Mouse (Mus musculus): Measurements from ENCODE around the gene Ptar1.

The Ptar1 gene

DNA sequence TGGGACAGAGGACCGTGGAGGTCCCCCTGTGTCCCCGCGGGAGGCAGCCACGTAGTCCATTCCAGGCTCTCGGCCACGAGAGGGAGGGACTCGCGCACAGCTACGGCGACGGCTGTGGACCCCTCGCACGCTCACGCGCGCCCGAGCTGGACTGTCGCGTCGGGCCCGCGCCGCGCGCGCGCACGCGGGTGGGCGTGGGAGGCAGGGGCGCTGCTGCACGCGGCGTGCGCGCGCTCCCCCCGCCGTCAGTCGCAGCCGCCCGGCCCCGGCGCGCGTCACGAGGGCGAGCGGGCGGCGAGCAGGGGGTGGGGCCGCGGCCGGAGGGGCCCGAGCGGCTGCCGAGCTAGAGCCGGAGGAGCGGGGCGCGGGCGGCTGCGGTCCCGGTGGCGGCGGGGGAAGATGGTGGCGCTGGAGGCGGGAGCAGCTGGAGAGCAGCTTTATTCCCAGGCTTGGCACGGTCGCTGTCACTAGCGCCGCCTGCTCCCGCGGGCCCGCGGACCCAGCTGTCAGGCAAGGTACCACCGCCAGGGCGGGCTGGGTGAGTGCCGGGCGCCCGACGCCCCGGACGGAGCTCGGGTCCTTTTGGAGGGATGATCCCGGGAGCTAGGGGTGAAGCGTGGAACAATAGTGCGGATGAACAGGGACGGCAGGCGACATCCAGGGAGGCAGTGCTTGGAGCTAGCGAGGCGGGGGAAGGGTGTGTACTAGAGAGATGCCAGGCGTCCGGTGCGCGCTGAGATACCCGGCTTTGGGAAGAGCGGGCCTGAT, 71.5 kb downstream of the Ptar1 start, which contains the start of gene Apba1:
TSS of gene Apba1 (plus strand) at position 334 of the 768 bp plus-strand sequence.
- peak; percentile 57 for DNase-seq (ENCODE audit: low read depth)

DNA sequence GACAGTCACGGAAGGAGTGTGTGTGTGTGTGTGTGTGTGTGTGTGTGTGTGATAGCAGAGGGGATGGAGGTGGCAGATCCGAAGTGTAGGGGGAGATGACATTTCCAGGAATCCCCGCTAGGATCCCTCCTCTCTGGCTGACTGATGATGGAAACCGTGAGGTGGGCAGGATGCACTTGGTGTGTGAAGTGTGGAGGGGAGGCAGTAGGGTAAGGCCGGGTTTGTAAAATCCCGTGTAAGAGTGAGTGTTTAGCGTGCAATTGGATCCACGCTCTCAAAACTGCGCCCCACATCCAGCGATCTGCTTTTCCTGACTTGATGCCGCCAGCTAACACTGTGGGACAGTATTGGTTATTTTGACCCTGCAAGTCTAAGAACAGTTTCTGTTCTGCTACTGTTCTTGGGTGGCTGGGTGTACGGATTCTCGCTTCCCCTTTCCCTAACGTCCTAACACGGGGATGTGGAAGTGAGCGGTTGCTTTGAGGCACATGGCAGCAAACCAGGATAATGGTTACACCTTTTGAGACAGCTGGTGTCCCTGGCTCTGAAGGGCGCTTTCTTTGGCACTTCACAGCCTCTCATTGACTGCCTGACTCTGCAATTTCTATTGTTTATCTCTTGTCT, 72.2 kb downstream of the Ptar1 start:
- peak; percentile 21 for DNase-seq (ENCODE audit: low read depth)

DNA sequence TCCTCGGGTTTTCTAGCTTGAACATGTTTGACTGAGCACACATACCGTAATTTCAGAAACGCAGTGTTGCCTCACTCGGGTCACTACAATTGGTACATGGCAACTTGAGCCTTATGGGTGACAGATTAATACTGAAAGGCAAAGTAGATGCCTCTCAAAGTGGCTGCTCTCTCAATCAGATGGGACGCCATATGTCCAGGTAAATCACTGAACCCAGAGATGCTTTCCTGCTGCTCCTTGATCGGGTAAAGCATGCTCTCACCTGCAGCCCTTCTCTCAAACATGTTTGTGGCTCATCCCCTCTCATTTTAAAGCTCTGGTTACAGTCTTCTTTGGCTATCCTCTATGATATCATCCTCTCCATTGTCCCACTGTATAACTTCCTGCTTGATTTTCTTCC, 76.1 kb downstream of the Ptar1 start:
- no peak for DNase-seq (ENCODE audit: low read depth)

DNA sequence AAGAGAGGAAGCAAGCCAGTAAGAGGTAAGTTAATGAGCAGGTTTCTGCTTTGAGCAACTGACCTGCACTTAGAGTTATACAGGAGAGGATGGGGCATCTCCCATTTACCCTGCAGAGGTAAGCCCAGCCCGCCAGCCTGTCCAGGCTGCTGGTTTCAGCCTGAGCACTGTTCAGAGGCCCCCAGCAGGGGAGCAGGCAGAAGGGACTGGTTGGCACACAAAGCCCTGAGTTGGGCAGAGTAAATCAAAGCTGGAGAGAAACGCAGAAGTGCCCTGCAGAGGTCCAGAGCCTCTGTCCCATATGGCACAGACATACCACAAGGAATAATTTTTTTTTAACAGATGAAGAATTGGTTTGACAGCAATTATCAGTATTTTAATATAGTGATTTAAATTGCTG, 76.8 kb downstream of the Ptar1 start:
- DNase-seq (ENCODE audit: low read depth): no peak

DNA sequence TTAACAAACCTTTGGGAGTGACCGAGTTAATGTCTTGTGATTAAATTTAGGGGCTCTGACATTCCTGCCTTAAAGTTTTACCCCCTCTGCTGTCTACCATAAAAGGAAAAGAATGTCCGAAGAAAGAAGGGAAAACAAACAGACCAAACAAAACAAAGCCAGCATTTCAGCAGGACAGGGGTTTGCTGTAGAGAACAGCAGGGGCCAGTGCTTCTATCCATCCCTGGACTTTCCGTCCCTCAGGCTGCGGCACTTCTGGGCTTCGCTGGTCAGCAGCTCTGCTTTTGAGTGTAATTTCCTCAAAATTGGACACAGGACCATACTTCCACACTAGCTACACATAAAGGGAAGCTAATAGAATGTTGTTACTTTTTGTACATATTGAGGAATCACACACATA, 81.6 kb downstream of the Ptar1 start:
- DNase-seq (ENCODE audit: low read depth): no peak

DNA sequence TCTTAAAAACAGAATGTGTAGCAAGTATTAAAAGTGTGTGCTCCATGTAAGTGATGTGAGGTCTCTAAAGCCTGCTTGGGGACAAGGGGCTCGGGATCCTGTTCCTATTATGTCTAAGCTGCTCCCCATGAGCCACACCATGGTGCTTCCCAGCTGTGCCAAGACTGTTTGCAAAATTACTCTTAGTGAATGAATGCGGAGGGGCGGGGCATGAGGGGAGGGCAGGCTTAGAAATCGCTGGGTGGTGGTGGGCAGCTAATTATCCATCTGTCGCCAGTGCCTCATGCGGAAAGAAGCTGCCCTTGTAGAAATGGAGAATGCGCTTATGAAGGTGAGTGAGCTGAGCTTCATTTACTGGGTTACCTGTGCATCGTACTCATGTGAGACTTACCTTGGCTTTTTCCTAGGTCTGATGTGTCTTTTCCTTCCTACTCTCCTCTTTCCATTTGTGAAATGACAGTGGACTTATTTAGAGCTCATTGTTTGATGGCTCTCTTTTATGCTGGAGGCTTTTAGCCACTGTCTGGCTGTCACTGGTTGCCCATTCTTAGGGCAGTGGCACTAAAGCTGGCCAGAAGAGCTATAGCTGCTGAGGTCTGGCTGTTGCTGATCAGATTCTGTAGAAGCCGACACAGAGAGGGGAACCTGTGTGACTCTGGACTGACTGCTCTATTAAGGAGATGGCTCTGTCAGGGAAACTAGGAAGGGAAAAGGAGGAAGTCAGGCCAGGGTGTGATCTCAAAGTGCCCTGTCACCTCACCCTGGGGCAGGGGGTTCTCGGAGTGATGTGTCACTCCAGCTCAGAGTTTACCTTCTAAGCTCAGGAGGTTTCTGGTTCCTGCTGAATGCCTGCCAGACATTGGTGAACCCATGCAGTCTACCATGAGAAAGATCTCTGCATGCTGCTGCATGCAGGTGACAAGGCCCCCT, 83.5 kb downstream of the Ptar1 start:
- DNase-seq (ENCODE audit: low read depth): no peak

DNA sequence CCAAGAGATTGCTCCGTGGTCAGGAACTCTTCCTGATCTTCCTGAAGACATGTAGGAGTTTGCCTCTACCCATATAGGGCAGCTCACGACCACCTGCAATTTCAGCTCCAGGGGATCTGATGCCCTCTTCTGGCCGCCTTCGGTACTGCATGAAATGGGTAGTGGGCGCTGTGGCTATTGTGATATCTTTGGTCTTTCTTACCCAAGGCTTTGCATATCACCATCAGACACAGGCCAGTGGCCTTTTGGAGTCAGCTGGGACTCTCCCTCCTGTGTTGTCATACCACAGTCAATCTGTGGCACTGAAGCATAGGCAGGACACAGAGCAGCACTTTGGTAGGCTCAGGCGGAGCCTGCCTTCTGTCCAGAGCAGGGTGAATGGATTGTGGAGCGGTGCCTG, 84.7 kb downstream of the Ptar1 start:
- DNase-seq (ENCODE audit: low read depth): peak; percentile 26

DNA sequence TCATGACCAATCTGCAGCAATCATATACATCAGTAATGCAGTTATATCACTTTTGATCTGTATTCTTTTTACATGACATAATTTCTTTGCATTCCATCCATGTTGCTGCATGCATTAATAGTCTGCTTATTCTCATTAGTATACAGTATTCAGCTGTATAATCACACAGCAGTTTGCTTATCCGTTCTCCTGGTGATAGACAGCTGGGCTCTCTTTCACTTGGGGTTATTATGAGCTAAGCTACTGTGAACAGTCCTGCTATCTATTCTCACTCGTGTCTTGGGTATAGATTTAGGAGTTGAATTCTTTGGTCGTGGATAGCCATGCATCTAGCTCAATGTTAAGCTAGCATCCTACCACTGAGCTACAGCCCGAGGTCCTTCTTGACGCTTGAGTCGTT, 88.1 kb downstream of the Ptar1 start:
- no peak for DNase-seq (ENCODE audit: low read depth)

DNA sequence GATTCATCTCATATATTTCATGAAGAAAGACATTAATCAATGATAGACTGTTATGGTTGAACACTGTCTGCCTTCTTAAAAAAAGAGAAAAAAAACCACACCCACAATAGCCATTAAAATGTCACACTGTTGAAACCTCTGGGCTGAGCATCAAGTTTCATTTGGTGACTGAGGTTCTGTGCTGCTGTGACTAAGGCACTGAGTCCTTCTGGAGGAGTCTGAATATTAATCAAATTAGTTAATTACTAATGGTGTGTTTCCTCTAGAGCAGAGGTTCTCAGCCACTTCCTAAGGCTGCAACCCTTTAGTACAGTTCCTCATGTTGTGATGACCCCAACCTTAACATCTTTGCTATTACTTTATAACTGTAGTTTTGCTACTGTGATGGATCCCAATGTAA, 91.9 kb downstream of the Ptar1 start:
- no peak for DNase-seq (ENCODE audit: low read depth)

DNA sequence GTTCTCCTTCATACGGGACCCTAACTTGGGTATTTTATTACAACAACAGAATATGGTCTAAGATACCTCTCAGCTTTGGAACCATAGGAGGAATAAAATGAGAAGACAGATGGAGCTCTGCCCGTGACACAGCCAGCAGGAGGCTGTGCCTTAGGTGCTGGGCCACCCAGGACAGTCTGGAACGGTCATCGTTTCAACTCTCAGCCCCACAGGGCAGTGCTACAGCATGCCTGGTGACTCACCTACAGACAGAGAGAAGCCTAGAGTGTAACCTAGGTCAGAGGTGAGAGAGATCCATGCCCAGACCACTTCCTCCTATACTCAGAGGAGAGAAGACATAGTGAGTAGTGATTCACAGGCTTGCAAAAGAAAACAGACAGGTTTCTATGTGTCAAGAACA, 92.9 kb downstream of the Ptar1 start:
- DNase-seq (ENCODE audit: low read depth): no peak

Measured in induced T-regulatory cell, adult 2 months (primary cell).